Mouse (Mus musculus): Measurements from ENCODE around the gene Atg13.

The Atg13 gene

GRCm38 (mm10) chr2:91649152-91649551, 61.2 kb downstream of the Atg13 start:
- no peak for DNase-seq (ENCODE audit: low spot score in 2 of 2)

- peak; percentile 63 to 81 for DNase-seq (ENCODE audit: low spot score in 2 of 2)
Measured at GRCm38 (mm10) chr2:91646733-91647132, 63.6 kb downstream of the Atg13 start.

GRCm38 (mm10) chr2:91645811-91646210, 64.6 kb downstream of the Atg13 start:
- no peak for DNase-seq (ENCODE audit: low spot score in 2 of 2)

- DNase-seq (ENCODE audit: low spot score in 2 of 2), result no peak
Measured at GRCm38 (mm10) chr2:91645354-91645753, 65.0 kb downstream of the Atg13 start.

- no peak for DNase-seq (ENCODE audit: low spot score in 2 of 2)
Measured at GRCm38 (mm10) chr2:91644021-91644420, 66.4 kb downstream of the Atg13 start.

GRCm38 (mm10) chr2:91642825-91643415, 67.5 kb downstream of the Atg13 start:
- DNase-seq (ENCODE audit: low spot score in 2 of 2), result no peak

GRCm38 (mm10) chr2:91638931-91639330, 71.4 kb downstream of the Atg13 start:
- no peak for DNase-seq (ENCODE audit: low spot score in 2 of 2)

- DNase-seq (ENCODE audit: low spot score in 2 of 2), result no peak
Measured at GRCm38 (mm10) chr2:91636727-91637338, 73.5 kb downstream of the Atg13 start.

- DNase-seq (ENCODE audit: low spot score in 2 of 2), result no peak
Measured at GRCm38 (mm10) chr2:91636229-91636628, 74.1 kb downstream of the Atg13 start, which contains the start of gene F2. TSS of gene F2 (minus strand) at chr2:91636414.

- no peak for DNase-seq (ENCODE audit: low spot score in 2 of 2)
Measured at GRCm38 (mm10) chr2:91635486-91635885, 74.9 kb downstream of the Atg13 start.

GRCm38 (mm10) chr2:91634841-91635240, 75.5 kb downstream of the Atg13 start:
- DNase-seq (ENCODE audit: low spot score in 2 of 2), result no peak

GRCm38 (mm10) chr2:91633334-91633977, 76.9 kb downstream of the Atg13 start:
- no peak for DNase-seq (ENCODE audit: low spot score in 2 of 2)

GRCm38 (mm10) chr2:91632316-91632715, 78.1 kb downstream of the Atg13 start:
- no peak for DNase-seq (ENCODE audit: low spot score in 2 of 2)

GRCm38 (mm10) chr2:91631826-91632225, 78.5 kb downstream of the Atg13 start:
- no peak for DNase-seq (ENCODE audit: low spot score in 2 of 2)

- DNase-seq (ENCODE audit: low spot score in 2 of 2), result peak in 1 of 2 experiments; percentile 58
Measured at GRCm38 (mm10) chr2:91630384-91630783, 80.0 kb downstream of the Atg13 start.

- DNase-seq (ENCODE audit: low spot score in 2 of 2), result peak in 1 of 2 experiments; percentile 58
Measured at GRCm38 (mm10) chr2:91629682-91630081, 80.7 kb downstream of the Atg13 start.

GRCm38 (mm10) chr2:91628171-91628570, 82.2 kb downstream of the Atg13 start:
- DNase-seq (ENCODE audit: low spot score in 2 of 2), result no peak

- no peak for DNase-seq (ENCODE audit: low spot score in 2 of 2)
Measured at GRCm38 (mm10) chr2:91627486-91627885, 82.9 kb downstream of the Atg13 start.
